Mouse (Mus musculus) lung, adult 18-20 months (tissue): ENCODE results near the gene Odf4.
"Not testable (repeated sequence)": the region's sequence is repeated elsewhere in the genome, so short reads cannot be mapped to it uniquely, and the experiment has no call there.

Source experiments
- DNase-seq, 2 experiments: peaks; one replicate each; pipeline ENCODE4 v3.0.0; 2022; ENCODE audit warnings: mixed read lengths in 2 of 2

Gene Odf4

GRCm38 (mm10) chr11:68946001-68946400 lies 19.1 kb upstream of the Odf4 start:
- DNase-seq, result no peak

GRCm38 (mm10) chr11:68945245-68945644 lies 18.4 kb upstream of the Odf4 start:
- DNase-seq, result no peak

GRCm38 (mm10) chr11:68942731-68943130 lies 15.8 kb upstream of the Odf4 start:
- DNase-seq, result no peak

- no peak for DNase-seq
Observed at GRCm38 (mm10) chr11:68940516-68940915, 13.6 kb upstream of the Odf4 start.

- DNase-seq, result peak; percentile 91 to 93
Observed at GRCm38 (mm10) chr11:68939451-68940304, 12.8 kb upstream of the Odf4 start.

GRCm38 (mm10) chr11:68936951-68937350 lies 10.1 kb upstream of the Odf4 start:
- not testable (repeated sequence) for DNase-seq

- no peak for DNase-seq
Observed at GRCm38 (mm10) chr11:68933885-68934507, 7.1 kb upstream of the Odf4 start.

- DNase-seq, result no peak
Observed at GRCm38 (mm10) chr11:68929947-68930346, 3.1 kb upstream of the Odf4 start.

GRCm38 (mm10) chr11:68924749-68925148 lies 2.1 kb downstream of the Odf4 start:
- DNase-seq, result no peak

- DNase-seq, result no peak
Observed at GRCm38 (mm10) chr11:68923191-68923590, 3.7 kb downstream of the Odf4 start.

- no peak for DNase-seq
Observed at GRCm38 (mm10) chr11:68914566-68914965, 12.3 kb downstream of the Odf4 start.

GRCm38 (mm10) chr11:68911531-68912177 lies 15.2 kb downstream of the Odf4 start:
- DNase-seq, result no peak

- DNase-seq, result no peak
Observed at GRCm38 (mm10) chr11:68908846-68909503, 17.9 kb downstream of the Odf4 start.

GRCm38 (mm10) chr11:68907251-68907650 lies 19.6 kb downstream of the Odf4 start:
- no peak for DNase-seq

- no peak for DNase-seq
Observed at GRCm38 (mm10) chr11:68906461-68906790, 20.5 kb downstream of the Odf4 start.

- DNase-seq, result no peak
Observed at GRCm38 (mm10) chr11:68905665-68906460, 21.0 kb downstream of the Odf4 start.

- DNase-seq, result no peak
Observed at GRCm38 (mm10) chr11:68905138-68905531, 21.7 kb downstream of the Odf4 start.

GRCm38 (mm10) chr11:68904375-68905137 lies 22.3 kb downstream of the Odf4 start:
- peak; percentile 67 to 75 for DNase-seq

GRCm38 (mm10) chr11:68903775-68904174 lies 23.1 kb downstream of the Odf4 start:
- DNase-seq, result no peak

GRCm38 (mm10) chr11:68902823-68903222 lies 24.1 kb downstream of the Odf4 start:
- no peak for DNase-seq

- DNase-seq, result no peak
Observed at GRCm38 (mm10) chr11:68902367-68902766, 24.5 kb downstream of the Odf4 start.

GRCm38 (mm10) chr11:68902047-68902364 lies 24.9 kb downstream of the Odf4 start:
- DNase-seq, result no peak
